Mouse (Mus musculus): ENCODE measurements around the gene Fkbp15. TPM values are rescaled to one million over a fixed set of nuclear protein-coding genes. Genes with fewer than 3 reads are reported as not detected.

Gene Fkbp15
- polyA plus RNA-seq, 1 experiment, result 22.1 TPM

GRCm38 (mm10) chr4:62347605-62348328 lies 12.6 kb downstream of the Fkbp15 start:
- TF ChIP-seq POLR2A (IDR thresholded peaks at IDR 0.05; ENCODE audit: insufficient read depth, low read length) (no peak), EP300 (IDR thresholded peaks at IDR 0.05; ENCODE audit: insufficient read depth, low read depth, low read length) (no peak), CTCF (IDR thresholded peaks at IDR 0.05; ENCODE audit: low read depth, low read length) (no peak)
- no peak overlapping the region for H3K27ac ChIP-seq (ENCODE audit: insufficient read depth, low read length)
- no peaks in the 10 kb centered on the region; the same call in 1 of the 2 replicates for H3K36me3 ChIP-seq (ENCODE audit: control insufficient read depth, insufficient read depth, low read length, poor library complexity, severe bottlenecking)

GRCm38 (mm10) chr4:62345827-62346226 lies 14.5 kb downstream of the Fkbp15 start:
- Histone ChIP-seq H3K4me3 (ENCODE audit: low read depth, low read length) (no peak overlapping the region), H3K27ac (ENCODE audit: insufficient read depth, low read length) (no peak overlapping the region), H3K4me1 (ENCODE audit: control insufficient read depth, insufficient read depth, low read length) (no peaks in the 10 kb centered on the region), H3K27me3 (ENCODE audit: control insufficient read depth, insufficient read depth, low read length, poor library complexity, severe bottlenecking) (no peaks in the 10 kb centered on the region), H3K9me3 (replicated peaks; ENCODE audit: control insufficient read depth, insufficient read depth, low read length, poor library complexity, severe bottlenecking) (no peaks in the 10 kb centered on the region), H3K36me3 (ENCODE audit: control insufficient read depth, insufficient read depth, low read length, poor library complexity, severe bottlenecking) (no peaks in the 10 kb centered on the region; the same call in 1 of the 2 replicates), H3K9ac (ENCODE audit: low read depth, poor library complexity, severe bottlenecking) (no peak overlapping the region)
- TF ChIP-seq CTCF (IDR thresholded peaks at IDR 0.05; ENCODE audit: low read depth, low read length) (no peak), EP300 (IDR thresholded peaks at IDR 0.05; ENCODE audit: insufficient read depth, low read depth, low read length) (no peak), POLR2A (IDR thresholded peaks at IDR 0.05; ENCODE audit: insufficient read depth, low read length) (no peak)

More at GRCm38 (mm10) chr4:62347605-62348328, 12.6 kb downstream of the Fkbp15 start:
- Histone ChIP-seq H3K27me3 (ENCODE audit: control insufficient read depth, insufficient read depth, low read length, poor library complexity, severe bottlenecking) (no peaks in the 10 kb centered on the region), H3K9ac (ENCODE audit: low read depth, poor library complexity, severe bottlenecking) (no peak overlapping the region), H3K4me1 (ENCODE audit: control insufficient read depth, insufficient read depth, low read length) (no peaks in the 10 kb centered on the region), H3K4me3 (ENCODE audit: low read depth, low read length) (no peak overlapping the region), H3K9me3 (replicated peaks; ENCODE audit: control insufficient read depth, insufficient read depth, low read length, poor library complexity, severe bottlenecking) (no peaks in the 10 kb centered on the region)

- H3K36me3 ChIP-seq (ENCODE audit: control insufficient read depth, insufficient read depth, low read length, poor library complexity, severe bottlenecking), result no peaks in the 10 kb centered on the region; the same call in 1 of the 2 replicates
- H3K27me3 ChIP-seq (ENCODE audit: control insufficient read depth, insufficient read depth, low read length, poor library complexity, severe bottlenecking), result no peaks in the 10 kb centered on the region
- no peak for TF ChIP-seq EP300 (IDR thresholded peaks at IDR 0.05; ENCODE audit: insufficient read depth, low read depth, low read length)
- no peak for TF ChIP-seq POLR2A (IDR thresholded peaks at IDR 0.05; ENCODE audit: insufficient read depth, low read length)
- no peak for TF ChIP-seq CTCF (IDR thresholded peaks at IDR 0.05; ENCODE audit: low read depth, low read length)
- H3K4me1 ChIP-seq (ENCODE audit: control insufficient read depth, insufficient read depth, low read length), result no peaks in the 10 kb centered on the region
- no peak overlapping the region for H3K27ac ChIP-seq (ENCODE audit: insufficient read depth, low read length)
- H3K4me3 ChIP-seq (ENCODE audit: low read depth, low read length), result no peak overlapping the region
- no peak overlapping the region for H3K9ac ChIP-seq (ENCODE audit: low read depth, poor library complexity, severe bottlenecking)
- no peaks in the 10 kb centered on the region for H3K9me3 ChIP-seq (replicated peaks; ENCODE audit: control insufficient read depth, insufficient read depth, low read length, poor library complexity, severe bottlenecking)
Observed at GRCm38 (mm10) chr4:62344000-62344399, 16.3 kb downstream of the Fkbp15 start.

GRCm38 (mm10) chr4:62338536-62338935 lies 21.8 kb downstream of the Fkbp15 start:
- Histone ChIP-seq H3K9ac (ENCODE audit: low read depth, poor library complexity, severe bottlenecking) (no peak overlapping the region), H3K36me3 (ENCODE audit: control insufficient read depth, insufficient read depth, low read length, poor library complexity, severe bottlenecking) (no peaks in the 10 kb centered on the region; the same call in 1 of the 2 replicates), H3K4me1 (ENCODE audit: control insufficient read depth, insufficient read depth, low read length) (no peaks in the 10 kb centered on the region), H3K4me3 (ENCODE audit: low read depth, low read length) (no peak overlapping the region), H3K9me3 (replicated peaks; ENCODE audit: control insufficient read depth, insufficient read depth, low read length, poor library complexity, severe bottlenecking) (no peaks in the 10 kb centered on the region), H3K27me3 (ENCODE audit: control insufficient read depth, insufficient read depth, low read length, poor library complexity, severe bottlenecking) (no peaks in the 10 kb centered on the region), H3K27ac (ENCODE audit: insufficient read depth, low read length) (no peak overlapping the region)
- TF ChIP-seq CTCF (IDR thresholded peaks at IDR 0.05; ENCODE audit: low read depth, low read length) (no peak), EP300 (IDR thresholded peaks at IDR 0.05; ENCODE audit: insufficient read depth, low read depth, low read length) (no peak), POLR2A (IDR thresholded peaks at IDR 0.05; ENCODE audit: insufficient read depth, low read length) (no peak)

- no peaks in the 10 kb centered on the region for H3K9me3 ChIP-seq (replicated peaks; ENCODE audit: control insufficient read depth, insufficient read depth, low read length, poor library complexity, severe bottlenecking)
- H3K9ac ChIP-seq (ENCODE audit: low read depth, poor library complexity, severe bottlenecking), result no peak overlapping the region
- TF ChIP-seq POLR2A (IDR thresholded peaks at IDR 0.05; ENCODE audit: insufficient read depth, low read length) (no peak), CTCF (IDR thresholded peaks at IDR 0.05; ENCODE audit: low read depth, low read length) (no peak), EP300 (IDR thresholded peaks at IDR 0.05; ENCODE audit: insufficient read depth, low read depth, low read length) (no peak)
- H3K4me3 ChIP-seq (ENCODE audit: low read depth, low read length), result no peak overlapping the region
- H3K27ac ChIP-seq (ENCODE audit: insufficient read depth, low read length), result no peak overlapping the region
- H3K36me3 ChIP-seq (ENCODE audit: control insufficient read depth, insufficient read depth, low read length, poor library complexity, severe bottlenecking), result peaks cover 5% of the 10 kb centered on the region; the same call in 1 of the 2 replicates
- no peaks in the 10 kb centered on the region for H3K27me3 ChIP-seq (ENCODE audit: control insufficient read depth, insufficient read depth, low read length, poor library complexity, severe bottlenecking)
- H3K4me1 ChIP-seq (ENCODE audit: control insufficient read depth, insufficient read depth, low read length), result no peaks in the 10 kb centered on the region
Observed at GRCm38 (mm10) chr4:62331977-62332376, 28.4 kb downstream of the Fkbp15 start.
